Mouse (Mus musculus): ENCODE measurements around the gene Krt7.

Krt7 gene

DNA sequence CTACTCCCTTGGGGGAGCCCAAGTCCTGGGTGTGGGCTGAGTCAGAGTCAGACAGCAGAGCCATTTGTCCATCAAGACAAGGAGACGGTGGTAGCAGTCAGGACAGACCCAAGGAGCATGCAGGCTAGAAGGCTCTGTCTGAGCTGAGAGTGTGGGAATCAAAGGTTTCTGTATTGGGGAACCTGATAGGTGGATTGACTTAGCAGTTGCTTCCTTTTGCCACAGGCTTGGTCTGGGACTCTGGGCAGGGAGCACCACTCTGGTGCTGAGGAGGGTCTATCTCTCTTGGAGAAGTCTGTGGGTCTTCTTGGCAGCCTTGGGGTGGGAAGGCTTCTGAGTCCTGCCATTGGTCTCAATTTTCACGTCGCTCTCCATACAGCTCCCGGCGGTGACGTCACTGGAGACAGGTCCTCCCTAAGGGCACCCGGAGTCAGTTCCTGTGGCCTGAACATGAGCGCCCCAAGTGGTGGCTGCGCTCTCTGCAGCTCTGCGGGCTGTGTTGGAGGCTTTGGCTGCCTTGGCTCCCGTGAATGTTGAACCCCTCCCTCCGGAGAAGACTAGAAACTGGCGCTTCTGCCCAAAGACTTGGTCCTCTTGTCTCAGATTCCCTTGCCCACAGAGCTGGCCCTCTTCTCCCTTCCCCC, 42.4 kb downstream of the Krt7 start:
- peak; percentile 62 for DNase-seq

DNA sequence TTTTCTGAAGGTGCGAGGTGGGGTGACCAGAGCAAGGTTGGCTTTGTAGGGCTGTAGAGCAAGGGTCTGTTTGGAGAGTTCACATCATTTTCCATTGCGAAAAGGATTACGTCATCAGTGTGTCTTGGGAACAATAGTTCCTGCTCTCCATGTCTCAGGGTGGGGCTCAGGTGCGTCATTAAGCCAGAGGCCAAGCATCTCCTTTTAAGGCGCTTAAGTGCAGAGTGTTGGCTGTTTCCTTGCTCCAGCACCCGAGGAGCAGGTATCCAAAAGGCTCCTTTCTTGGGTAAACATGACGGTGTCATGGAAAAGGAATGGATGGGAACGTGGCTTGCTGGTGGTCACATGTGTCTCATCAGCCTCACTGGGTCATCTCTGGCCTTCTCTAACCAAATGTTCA, 43.9 kb downstream of the Krt7 start:
- no peak for DNase-seq

DNA sequence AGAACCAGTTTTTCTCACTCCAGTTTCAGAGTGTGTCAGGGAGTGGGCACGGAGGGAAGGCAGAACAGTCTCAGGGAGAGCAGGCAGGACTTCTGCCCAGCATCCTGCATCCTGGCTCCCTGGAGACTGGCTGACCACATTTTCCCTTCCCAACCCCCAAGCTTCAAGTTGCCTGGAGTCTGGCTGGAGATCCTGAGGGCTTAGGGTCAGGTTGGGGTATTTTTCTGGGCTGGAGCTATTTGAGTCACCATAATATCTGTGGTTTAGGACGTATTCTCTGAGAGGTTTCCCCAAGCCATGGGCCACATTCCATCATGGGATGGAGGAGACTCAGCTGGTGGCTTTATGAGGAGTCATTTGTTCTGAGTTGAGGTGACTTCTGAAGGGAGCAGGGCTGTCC, 44.4 kb downstream of the Krt7 start:
- DNase-seq: peak; percentile 30

DNA sequence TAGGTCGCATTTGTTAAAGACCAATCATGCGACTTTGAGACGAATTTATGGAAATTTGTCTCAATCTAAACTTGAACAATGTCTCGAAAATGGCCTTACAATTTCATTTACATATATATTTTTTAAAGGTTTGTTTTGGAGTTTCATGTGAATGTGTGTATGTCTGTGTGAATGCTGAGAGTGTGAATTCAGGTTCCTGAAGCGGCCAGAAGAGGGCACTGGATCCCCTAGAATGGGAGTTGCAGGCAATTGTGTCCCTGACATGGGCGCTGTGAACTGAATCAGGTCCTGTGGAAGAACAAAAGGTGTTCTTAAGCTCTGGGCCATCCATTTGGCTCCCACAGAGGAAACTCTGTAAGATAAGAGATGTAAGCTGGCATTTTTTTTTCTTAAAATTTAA, 45.0 kb downstream of the Krt7 start:
- DNase-seq: no peak

DNA sequence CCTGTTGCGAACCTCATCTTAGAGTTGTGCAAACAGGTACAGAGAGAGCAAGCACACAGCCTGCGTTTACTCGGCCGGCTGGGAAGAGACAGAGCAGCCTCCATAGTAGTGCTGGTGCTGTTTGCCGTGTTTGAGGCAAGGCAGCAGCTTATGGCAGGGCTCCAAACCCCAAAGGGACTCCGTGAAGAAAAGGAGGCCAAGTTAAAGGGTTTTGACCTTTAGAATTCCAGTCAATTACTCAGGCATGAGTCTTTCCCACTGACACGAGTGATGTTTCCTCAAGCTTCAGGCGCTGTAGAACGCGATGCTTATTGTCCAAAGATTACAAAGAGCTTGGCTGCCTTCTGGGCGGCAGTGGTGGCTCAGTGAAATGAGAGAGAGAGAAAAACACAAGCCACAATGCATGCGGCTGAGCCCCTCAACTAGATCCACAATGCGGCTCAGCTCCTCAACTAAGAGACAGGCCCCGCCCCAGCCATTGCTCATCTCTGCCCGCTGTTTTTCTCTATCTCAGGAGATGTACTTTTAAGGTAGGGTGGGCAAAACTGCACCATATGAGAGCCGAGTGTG, 47.6 kb downstream of the Krt7 start:
- DNase-seq: peak; percentile 19

DNA sequence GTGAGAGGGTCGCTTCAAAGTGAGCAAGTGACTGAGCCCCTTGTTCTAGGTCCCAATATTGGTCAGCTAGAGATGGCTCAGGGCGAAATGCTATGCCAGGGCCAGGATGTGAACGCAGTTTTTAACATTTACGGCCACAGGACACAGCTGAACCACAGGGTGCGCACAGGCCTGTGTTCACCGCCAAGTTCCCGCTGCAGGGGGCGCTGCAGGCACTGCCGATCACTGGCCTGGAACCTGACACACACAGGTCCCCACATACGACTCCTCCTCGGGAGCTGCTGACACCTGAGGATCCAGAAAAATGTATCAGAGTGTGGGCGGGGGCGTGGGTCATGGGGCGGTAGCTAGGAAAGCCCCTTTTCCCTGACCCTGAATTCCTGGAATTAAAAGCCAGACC, 48.4 kb downstream of the Krt7 start:
- DNase-seq: no peak

DNA sequence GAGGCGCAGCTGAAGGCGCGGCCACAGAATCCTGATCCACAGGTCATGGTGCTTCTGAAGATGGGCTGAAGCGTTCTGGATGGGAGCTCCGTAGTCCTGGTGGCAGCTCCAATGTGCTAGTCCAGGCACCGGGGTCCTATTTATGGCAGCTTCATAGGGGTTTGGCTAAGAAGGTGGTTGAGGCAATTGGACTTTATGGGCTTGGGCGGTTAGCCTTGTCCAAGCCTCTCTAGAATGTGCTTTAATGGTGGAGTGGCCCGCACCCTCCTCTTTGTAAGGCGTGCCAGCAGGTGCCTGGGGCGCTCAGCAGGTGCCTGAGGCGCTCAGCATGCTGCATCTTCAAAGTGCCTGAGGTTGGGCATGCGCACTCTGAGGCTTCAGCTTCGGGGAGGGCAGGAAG, 52.8 kb downstream of the Krt7 start, which contains the start of gene Krt81:
Krt81 (minus strand) TSS at position 101 of the 400 bp plus-strand sequence.
- DNase-seq: no peak

DNA sequence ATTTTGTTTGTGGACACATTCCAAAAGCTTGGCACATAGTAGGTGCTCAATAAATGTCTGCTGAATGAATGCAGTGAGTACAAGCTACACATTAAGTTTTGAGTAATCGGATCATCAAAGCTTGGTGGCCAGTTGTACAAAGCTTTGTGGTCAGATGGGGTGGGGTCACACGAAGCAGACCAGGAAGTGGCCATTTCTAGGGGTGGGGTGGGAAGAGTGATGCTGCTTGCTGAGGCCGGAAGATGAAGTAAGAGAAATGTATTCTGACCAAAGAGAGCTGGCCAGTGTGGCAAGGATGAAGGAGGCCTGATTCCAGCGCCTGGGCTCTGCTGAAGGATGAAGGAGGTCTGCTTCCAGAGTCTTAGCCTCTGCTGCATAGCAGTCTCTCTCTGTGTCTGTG, 58.2 kb downstream of the Krt7 start:
- no peak for DNase-seq

DNA sequence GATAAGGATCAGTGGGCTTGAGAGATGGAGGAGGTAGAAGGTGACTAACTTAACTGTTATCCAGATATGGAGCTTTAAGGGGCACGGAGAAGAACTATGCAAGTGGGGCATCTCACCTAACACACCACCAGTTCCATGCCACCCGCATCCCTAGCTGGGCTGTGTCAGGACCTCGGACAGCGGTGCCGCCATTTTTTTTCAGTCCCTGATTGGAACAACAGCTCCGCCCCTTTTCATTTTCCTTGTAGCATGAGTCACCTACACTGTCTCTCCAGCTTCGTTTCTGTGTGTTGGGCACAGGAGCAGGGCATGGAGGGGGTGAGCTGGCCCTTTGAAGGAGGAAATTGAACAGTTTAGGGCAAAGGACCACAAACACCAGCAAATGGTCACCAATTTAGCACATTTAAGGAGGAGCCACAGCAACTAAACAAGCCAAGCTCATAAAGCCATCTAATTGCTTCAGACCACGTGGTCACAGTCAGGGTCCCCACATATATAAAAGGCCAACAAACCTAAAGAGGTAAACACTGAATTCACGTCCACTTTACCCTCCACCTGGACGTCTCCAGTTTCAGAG, 62.2 kb downstream of the Krt7 start, which contains the start of gene Krt86:
Krt86 (plus strand) TSS at position 527 of the 577 bp plus-strand sequence.
- no peak for DNase-seq

DNA sequence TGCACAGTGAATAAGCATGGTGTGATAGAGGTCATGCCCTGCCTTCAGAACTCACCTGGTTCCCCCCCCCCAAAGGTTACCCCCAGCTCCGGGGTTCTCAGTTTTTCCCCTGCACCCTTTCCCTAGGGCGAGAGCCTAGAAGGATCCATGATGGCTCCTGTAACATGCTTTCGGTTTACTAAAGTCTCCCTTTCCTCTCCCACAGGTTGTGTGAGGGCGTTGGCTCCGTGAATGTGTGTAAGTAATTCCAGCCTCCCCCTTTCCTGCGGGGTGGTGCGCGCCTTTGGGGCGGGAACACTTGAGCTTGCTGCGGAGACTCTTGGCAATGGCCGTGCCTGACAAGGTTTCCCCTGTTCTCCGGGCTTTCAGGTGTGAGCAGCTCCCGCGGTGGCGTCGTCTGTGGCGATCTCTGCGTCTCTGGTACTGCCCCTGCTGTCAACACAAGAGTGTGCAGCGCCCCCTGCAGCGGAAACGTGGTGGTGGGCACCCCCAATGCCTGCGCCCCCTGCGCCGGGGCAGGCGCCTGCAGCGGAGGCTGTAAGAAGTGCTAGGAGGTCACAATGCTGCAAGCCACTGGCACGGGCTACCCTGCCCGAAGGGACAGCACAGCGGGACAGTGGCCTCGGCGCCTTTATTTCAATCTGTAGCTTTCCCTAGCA, 68.3 kb downstream of the Krt7 start:
- DNase-seq: peak; percentile 19

DNA sequence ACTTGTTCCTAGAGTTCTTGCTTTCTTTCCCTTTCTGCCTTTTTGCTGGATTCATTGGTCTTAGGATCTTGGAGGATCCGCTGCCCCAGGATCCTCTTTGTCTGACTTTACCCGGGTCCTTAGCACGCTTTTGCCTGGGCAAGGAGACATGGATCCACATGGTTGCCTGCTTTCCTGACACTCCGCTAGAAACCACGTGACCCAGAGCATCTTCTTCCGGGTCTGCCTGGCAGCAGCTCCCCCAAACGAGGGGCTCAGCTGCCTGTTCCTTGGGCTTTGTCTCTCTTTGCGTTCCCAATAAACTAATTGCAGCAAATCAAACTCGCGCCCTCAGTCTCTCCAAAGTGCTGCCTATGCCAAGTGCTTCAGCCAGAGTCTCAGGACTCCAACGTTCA, 68.8 kb downstream of the Krt7 start:
- DNase-seq: no peak
